Mouse (Mus musculus): Measurements from ENCODE around the gene Nsun5. TPM values are rescaled to one million over a fixed set of nuclear protein-coding genes. Genes with fewer than 3 reads are reported as not detected.
A peak's percentile ranks its signal among the peaks of the same experiment; 100 is the strongest.

Gene Nsun5
- total RNA-seq, 2 experiments from 2014 or later, result 21.0 to 23.5 TPM

GRCm38 (mm10) chr5:135373601-135374000, 3.8 kb downstream of the Nsun5 start:
- no peak for DNase-seq (ENCODE audit: low spot score in 2 of 2)

- DNase-seq (ENCODE audit: low spot score in 2 of 2), result no peak
These were observed 5.4 kb downstream of the Nsun5 start for GRCm38 (mm10) chr5:135375167-135375566.

- no peak for DNase-seq (ENCODE audit: low spot score in 2 of 2)
These were observed 6.6 kb downstream of the Nsun5 start for GRCm38 (mm10) chr5:135376341-135376740.

- DNase-seq (ENCODE audit: low spot score in 2 of 2), result no peak
These were observed 10.9 kb downstream of the Nsun5 start for GRCm38 (mm10) chr5:135380681-135381080.

GRCm38 (mm10) chr5:135381356-135381925, 11.7 kb downstream of the Nsun5 start:
- DNase-seq (ENCODE audit: low spot score in 2 of 2), result peak in 1 of 2 experiments; percentile 37

GRCm38 (mm10) chr5:135382746-135383145, 13.0 kb downstream of the Nsun5 start:
- DNase-seq (ENCODE audit: low spot score in 2 of 2), result no peak

GRCm38 (mm10) chr5:135383771-135384170, 14.0 kb downstream of the Nsun5 start:
- DNase-seq (ENCODE audit: low spot score in 2 of 2), result no peak

- DNase-seq (ENCODE audit: low spot score in 2 of 2), result peak; percentile 78 to 84
These were observed 24.5 kb downstream of the Nsun5 start, which contains the start of gene Pom121 for GRCm38 (mm10) chr5:135394004-135394823. Gene Pom121, minus strand, starts transcription at chr5:135394546.

- DNase-seq (ENCODE audit: low spot score in 2 of 2), result peak in 1 of 2 experiments; percentile 50
These were observed 26.1 kb downstream of the Nsun5 start for GRCm38 (mm10) chr5:135395826-135396225.

GRCm38 (mm10) chr5:135399382-135399781, 29.6 kb downstream of the Nsun5 start:
- DNase-seq (ENCODE audit: low spot score in 2 of 2), result no peak

- DNase-seq (ENCODE audit: low spot score in 2 of 2), result peak; percentile 83 to 87
These were observed 30.5 kb downstream of the Nsun5 start for GRCm38 (mm10) chr5:135400244-135400643.

- DNase-seq (ENCODE audit: low spot score in 2 of 2), result peak; percentile 38 to 47
These were observed 34.9 kb downstream of the Nsun5 start for GRCm38 (mm10) chr5:135404623-135405022.

- no peak for DNase-seq (ENCODE audit: low spot score in 2 of 2)
These were observed 35.7 kb downstream of the Nsun5 start for GRCm38 (mm10) chr5:135405437-135405836.

GRCm38 (mm10) chr5:135408114-135408513, 38.4 kb downstream of the Nsun5 start:
- no peak for DNase-seq (ENCODE audit: low spot score in 2 of 2)

GRCm38 (mm10) chr5:135410266-135410665, 40.5 kb downstream of the Nsun5 start:
- no peak for DNase-seq (ENCODE audit: low spot score in 2 of 2)

Small RNAs within 50 kb of the gene (microRNA-seq; reads per million reads assigned to microRNA genes)
- 0.45 to 3.1 reads per million in 2 experiments for gene Mir7033

Other genes with a start within 250 kb of the Nsun5 start
- gene Tbl2, start 220.3 kb upstream of the Nsun5 start, total RNA-seq (2021), result 10 to 100 TPM; 23.0 to 23.7 TPM
- gene Bcl7b, start 201.7 kb upstream of the Nsun5 start, total RNA-seq (2021), result 10 to 100 TPM; 27.7 to 29.8 TPM
- 10 to 100 TPM; 47.8 to 51.1 TPM for gene Baz1b, start 182.7 kb upstream of the Nsun5 start, total RNA-seq (2021)
- 10 to 100 TPM; 11.7 to 12.1 TPM for gene Fzd9, start 118.7 kb upstream of the Nsun5 start, total RNA-seq (2021)
- not detected for gene Fkbp6, start 19.9 kb upstream of the Nsun5 start, total RNA-seq (2021)
- gene Trim50, start 16.7 kb upstream of the Nsun5 start, total RNA-seq (2021), result under 1 TPM in 1 of 2 experiments, not detected in 1; 0.22 TPM
- 10 to 100 TPM; 39.9 to 43.9 TPM for gene Pom121, start 24.6 kb downstream of the Nsun5 start, total RNA-seq (2021)
- 10 to 100 TPM; 68.5 to 69.4 TPM for gene Hip1, start 175.2 kb downstream of the Nsun5 start, total RNA-seq (2021)
- not detected for gene Ccl26, start 193.6 kb downstream of the Nsun5 start, total RNA-seq (2021)
- gene Ccl24, start 203.1 kb downstream of the Nsun5 start, total RNA-seq (2021), result not detected